Mouse (Mus musculus) bone marrow macrophage, adult 2 months (primary cell): ENCODE measurements at regions not wholly inside any gene's neighbourhood (a gene's known extent, or its start where the extent isn't known, plus 50 kb on each side); places are given as distances from the start of the nearest gene placed in this dataset.

ENCODE experiments used
- H3K27ac ChIP-seq: 2 replicates; pipeline ENCODE4 v1.5.1; 2012; ENCODE audit warnings: low read depth, low read length; ENCODE audit not compliant: insufficient read depth
- H3K4me1 ChIP-seq: 2 replicates; pipeline ENCODE4 v1.6.1; 2012; ENCODE audit warnings: low read length; ENCODE audit not compliant: control insufficient read depth, insufficient read depth
- H3K4me3 ChIP-seq: 2 replicates; pipeline ENCODE4 v1.5.1; 2012; ENCODE audit warnings: mild to moderate bottlenecking, low read length, moderate library complexity; ENCODE audit not compliant: insufficient read depth
- CTCF ChIP-seq: IDR thresholded peaks from 2 replicates; pipeline ENCODE4 v1.5.1; 2012; ENCODE audit warnings: low read depth, mild to moderate bottlenecking, low read length, moderate library complexity
- POLR2A ChIP-seq: IDR thresholded peaks from 2 replicates; pipeline ENCODE4 v1.6.1; 2012; ENCODE audit warnings: mild to moderate bottlenecking, low read depth, low read length, borderline replicate concordance

DNA sequence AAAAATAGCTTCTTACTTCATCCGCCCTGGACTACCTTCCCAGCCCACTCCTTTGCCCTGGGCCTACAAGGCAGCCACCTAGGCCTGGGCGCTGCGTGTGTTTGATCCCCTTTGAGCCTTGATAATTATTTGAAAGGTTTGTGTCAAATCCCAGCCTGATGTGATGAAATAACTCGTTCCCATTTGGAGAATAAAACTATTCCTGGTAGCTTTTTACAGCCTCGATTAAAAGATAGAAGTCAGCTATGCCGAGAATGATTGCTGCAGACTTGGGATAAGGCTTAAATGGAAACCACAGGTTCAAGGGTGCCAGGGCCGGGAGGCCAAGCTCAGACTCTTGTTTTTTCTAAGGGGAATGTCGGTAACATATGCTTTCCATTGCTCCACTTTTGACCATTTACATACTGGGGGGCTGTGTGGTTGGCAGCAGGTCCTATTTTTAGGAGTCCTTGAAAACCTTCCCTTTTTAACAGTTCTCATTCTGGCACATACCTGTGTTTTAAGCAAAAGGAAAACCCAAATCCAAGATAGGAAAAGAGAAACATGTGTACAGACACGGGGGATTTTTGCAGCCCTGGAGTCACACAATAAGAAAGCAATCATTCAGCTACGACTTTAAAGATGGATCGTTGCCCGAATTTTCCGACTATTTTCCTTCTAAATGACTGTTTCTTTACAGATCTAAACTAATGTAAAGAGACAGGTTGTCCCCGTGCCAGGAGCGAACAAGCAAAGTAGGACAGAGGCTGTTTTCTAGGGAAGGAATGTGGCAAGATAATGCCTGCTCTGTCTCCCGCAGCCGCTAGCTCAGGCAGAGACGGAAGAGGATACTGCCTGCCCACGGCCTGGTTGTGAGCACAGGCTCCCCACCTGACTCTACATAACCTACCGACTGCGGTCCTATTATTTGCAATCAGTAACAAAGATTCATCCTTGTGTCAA lies 234.8 kb downstream of the Setd4 start:
- TF ChIP-seq CTCF (no peak), POLR2A (no peak)
- no peaks in the 10 kb centered on the region for H3K4me1 ChIP-seq
- H3K27ac ChIP-seq: no peak overlapping the region
- no peak overlapping the region for H3K4me3 ChIP-seq

DNA sequence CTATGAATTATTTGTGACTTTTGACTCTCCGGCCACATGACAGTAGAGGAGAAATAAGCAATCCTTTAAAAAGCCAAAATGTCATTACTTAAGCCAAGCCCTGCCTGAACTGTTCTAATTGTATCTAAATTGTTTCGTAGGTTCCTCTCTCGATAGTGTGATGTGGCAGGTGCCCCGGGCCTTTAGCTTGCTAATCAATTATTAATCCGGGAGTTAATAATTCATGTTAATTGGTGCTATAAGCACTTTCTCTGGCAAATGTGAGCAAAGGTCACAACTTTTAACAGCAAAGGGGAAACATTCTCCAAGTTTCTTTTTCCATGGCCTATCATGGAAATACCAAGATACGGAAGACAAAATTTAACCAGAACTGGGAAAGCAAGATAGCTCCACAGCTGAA lies 235.9 kb downstream of the Setd4 start:
- H3K27ac ChIP-seq: no peak overlapping the region

DNA sequence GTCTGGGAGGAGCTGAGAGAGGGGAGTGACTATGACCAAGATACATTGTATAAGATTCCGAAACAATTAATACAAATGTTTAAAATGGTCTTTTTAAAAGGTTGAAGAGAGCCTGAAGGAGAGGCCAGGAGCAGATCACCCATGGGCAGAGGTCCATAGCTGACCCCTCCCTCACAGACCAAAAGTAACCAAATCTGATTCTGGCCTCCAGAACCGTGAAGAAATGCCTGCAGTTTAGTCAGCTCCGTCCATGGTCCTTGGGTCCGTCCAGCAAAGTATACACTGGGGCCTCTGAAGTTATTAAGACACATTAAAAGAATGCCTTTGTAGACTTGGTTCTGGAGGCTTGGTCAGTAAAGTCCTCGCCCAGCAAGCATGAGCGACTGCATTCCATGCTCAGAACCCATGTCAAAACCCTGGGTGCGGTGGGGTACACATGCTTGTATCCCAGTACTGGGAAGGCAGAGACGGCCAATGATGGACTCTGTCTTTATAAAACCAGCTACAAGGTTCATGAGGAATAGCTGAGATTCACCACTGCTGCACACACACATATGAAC lies 236.5 kb downstream of the Setd4 start:
- Histone ChIP-seq H3K27ac (no peak overlapping the region), H3K4me3 (no peak overlapping the region), H3K4me1 (no peaks in the 10 kb centered on the region)
- TF ChIP-seq CTCF (no peak), POLR2A (no peak)

More for the DNA sequence above, 235.9 kb downstream of the Setd4 start:
- Histone ChIP-seq H3K4me1 (no peaks in the 10 kb centered on the region), H3K4me3 (no peak overlapping the region)
- TF ChIP-seq POLR2A (no peak), CTCF (no peak)

DNA sequence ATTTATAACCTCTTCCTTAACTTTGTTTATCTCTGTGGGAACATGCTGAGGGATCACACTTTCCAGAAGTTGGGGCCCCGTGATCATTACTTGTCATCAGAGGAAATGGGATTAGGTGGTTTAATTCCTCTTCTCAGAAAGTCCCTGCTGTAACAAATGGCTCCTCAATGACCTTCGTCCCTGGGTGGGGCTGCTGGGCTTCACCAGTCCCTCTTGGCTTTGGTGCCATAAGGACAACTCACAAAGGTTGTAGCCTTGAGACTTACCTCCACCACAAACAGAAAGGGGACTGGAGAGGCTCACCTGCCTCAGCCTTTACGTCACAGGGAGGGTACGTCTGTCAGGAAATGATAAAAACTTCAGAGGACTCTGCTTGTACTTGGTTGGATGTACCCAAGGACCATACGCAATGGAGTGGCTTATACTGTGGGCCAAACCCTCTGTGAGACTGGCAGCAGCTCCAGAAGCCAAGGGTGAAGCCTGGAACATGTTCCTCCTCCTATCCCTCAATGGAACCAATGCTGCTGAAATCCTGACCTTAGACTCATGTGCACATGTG lies 237.4 kb downstream of the Setd4 start:
- Histone ChIP-seq H3K27ac (no peak overlapping the region), H3K4me3 (no peak overlapping the region), H3K4me1 (no peaks in the 10 kb centered on the region)
- no peak for TF ChIP-seq POLR2A
- TF ChIP-seq CTCF: no peak

DNA sequence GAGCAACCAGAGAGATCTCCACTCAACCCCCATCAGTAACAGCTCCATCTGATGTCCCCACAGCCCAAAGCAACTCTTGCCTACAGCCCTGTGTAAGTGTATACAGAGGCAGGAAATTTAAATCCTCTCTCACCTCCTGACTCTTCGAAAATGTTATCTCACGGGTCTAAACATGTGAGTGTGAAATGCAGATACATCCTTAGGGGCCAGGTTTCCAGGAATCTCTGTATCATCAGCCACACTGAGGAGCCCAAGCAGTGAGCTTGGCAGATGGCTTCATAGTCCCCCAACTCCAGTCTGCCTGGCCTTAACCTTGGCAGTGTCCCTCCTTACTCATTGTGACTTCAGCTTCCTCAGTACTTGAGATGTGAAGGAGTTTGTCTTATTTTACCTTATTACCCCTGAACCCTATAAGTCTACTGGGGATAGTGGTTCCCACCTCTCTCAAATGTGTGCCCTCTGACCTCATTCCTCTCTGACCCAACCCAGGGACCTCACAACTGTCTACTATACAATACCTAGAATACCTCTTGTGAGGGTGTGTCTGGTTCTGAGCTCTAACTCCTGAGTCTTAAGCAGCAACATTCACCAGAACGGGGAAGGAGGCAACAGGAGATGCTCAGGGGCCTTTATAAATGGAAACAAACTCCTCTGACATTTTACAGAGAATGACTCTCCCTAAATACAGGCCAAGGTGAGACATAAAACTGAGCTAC lies 238.5 kb downstream of the Setd4 start:
- no peak for TF ChIP-seq POLR2A
- TF ChIP-seq CTCF: no peak
- H3K4me1 ChIP-seq: no peaks in the 10 kb centered on the region
- H3K27ac ChIP-seq: no peak overlapping the region
- H3K4me3 ChIP-seq: no peak overlapping the region

DNA sequence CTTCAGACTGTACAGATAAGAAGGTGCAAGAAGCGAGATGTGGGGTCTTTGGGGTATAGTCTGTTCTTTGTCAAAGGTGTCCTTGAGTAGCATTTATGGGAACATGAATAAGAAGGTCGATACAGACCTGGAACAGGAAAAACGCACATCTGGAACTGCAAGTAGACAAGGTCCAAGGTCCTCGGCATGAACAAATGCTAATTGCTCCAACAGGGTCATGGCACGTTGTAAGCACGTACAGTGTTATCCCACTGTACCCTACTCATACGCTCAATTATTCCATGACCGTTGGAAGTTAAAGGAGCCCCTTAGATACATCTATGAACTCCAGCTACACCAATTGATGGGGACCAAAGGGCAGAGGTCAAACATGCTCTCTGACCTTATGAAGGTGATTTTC lies 244.1 kb downstream of the Setd4 start:
- H3K4me1 ChIP-seq: no peaks in the 10 kb centered on the region
- TF ChIP-seq POLR2A: no peak
- no peak for TF ChIP-seq CTCF
- H3K4me3 ChIP-seq: no peak overlapping the region
- H3K27ac ChIP-seq: no peak overlapping the region

DNA sequence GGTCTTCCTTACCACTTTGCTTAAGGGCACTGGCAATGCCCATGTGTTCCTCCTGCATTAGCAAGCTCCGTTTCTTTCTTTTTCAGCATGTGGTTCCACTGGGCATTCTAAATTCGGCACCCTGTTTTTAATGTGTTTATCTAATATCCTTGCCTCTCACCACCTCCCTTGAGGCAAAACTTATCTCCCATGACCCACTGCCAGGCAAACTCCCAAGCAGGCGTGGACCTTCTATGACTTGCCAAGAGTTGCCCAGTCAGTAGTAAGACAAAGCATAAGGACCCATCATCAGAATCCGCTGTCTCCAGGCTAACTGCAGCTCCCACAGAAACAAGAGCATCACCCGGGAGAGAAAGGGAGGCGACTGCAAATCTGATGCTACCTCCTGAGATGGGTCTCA lies 245.2 kb downstream of the Setd4 start:
- H3K4me1 ChIP-seq: no peaks in the 10 kb centered on the region
- no peak overlapping the region for H3K4me3 ChIP-seq
- TF ChIP-seq CTCF: no peak
- H3K27ac ChIP-seq: no peak overlapping the region

DNA sequence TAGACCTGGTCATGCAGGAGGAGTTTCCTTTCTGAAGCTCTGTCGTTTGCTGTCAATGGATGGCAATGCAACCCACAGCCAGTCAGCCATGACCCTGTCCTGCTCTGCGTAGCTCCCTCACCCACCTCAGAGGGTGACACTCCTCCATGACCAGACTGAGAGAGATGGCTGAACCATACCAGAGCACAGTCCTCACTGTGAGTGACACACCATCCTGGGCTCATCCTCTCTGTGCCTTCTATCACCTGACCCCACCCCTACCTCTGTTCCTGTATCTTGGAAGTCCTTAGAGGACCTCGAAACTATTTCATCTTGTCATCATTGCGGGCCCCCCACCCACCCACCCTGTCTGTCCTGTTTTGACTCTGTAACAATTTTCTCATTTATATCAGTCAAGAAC lies 245.7 kb downstream of the Setd4 start:
- no peaks in the 10 kb centered on the region for H3K4me1 ChIP-seq
- TF ChIP-seq CTCF: no peak
- no peak for TF ChIP-seq POLR2A
- H3K4me3 ChIP-seq: no peak overlapping the region
- H3K27ac ChIP-seq: no peak overlapping the region

DNA sequence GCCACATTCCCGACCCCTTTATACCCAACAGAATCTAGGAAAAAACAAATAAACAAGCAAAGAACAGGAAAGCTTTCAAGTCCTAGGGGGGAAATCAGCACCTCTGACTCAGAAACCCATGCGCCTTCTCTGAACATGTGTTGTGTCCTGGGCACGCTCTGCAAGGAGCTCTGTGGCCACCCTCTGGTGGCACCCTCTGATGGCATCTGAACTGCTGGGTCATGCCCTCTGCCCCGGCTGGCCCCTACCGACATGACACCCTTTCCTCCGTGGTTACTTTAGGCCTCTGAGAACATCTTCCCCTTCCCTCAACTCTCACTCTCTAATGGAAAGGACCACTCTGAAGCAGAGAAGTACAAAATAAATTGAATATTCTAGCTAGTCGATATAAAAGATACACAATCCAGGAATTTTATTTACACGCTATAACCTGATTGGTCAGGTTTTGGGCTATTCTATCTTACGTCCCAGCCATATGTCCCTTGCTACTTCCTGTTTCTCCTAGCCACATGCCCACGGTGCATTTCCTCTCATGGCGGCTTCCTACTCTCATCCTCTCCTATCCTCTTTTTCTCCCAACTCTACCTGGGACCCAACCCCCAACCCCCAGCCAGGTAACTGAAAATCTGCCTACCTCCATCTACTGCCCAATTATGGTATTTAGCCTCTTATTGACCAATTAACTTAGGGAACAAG lies 248.5 kb downstream of the Setd4 start:
- TF ChIP-seq POLR2A: no peak
- TF ChIP-seq CTCF: no peak
- H3K27ac ChIP-seq: no peak overlapping the region
- no peaks in the 10 kb centered on the region for H3K4me1 ChIP-seq
- no peak overlapping the region for H3K4me3 ChIP-seq
